Mouse (Mus musculus): Measurements from ENCODE around the gene Adcy7. TPM values are rescaled to one million over a fixed set of nuclear protein-coding genes. Genes with fewer than 3 reads are reported as not detected.
A peak's percentile ranks its signal among the peaks of the same experiment; 100 is the strongest.

Gene Adcy7
- total RNA-seq, 2 experiments from 2014 or later: 5.7 to 11.4 TPM

DNA sequence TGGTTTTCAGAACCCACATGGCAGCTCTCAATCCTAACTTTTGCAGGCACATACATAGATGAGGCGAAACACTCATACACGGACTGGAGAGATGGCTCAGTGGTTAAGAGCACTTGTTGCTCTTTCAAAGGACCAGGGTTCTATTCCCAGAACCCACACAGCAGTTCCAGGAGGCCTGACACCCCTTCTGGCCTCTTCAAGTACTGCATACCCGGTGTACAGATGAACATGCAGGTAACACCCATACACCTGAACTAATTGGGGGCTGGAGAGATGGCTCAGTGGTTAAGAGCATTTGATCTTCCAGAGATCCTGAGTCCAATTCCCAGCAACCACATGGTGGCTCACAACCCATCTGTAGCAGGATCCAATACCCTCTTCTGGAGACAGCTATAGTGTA, 2.1 kb upstream of the Adcy7 start:
- DNase-seq (ENCODE audit: low spot score in 2 of 2): no peak

DNA sequence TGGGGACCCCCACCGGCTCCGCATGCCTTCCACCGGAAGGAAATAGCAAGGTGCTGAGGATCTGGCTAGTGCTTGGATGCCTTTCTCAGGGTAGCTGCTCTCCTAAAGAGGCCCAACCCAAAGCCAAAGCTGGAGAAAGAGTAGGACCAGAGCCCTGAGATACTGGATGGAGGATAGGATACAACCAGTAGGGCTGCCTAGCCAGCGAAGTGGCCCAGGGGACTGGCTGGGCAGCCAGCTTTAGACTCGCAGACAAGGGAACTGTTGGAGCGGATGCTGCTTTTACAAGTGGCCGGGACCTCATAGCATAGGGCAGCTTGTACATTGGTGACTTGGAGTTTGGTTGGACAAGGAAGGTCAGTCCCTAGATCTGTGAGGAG, 838 bp downstream of the Adcy7 start:
- no peak for DNase-seq (ENCODE audit: low spot score in 2 of 2)

DNA sequence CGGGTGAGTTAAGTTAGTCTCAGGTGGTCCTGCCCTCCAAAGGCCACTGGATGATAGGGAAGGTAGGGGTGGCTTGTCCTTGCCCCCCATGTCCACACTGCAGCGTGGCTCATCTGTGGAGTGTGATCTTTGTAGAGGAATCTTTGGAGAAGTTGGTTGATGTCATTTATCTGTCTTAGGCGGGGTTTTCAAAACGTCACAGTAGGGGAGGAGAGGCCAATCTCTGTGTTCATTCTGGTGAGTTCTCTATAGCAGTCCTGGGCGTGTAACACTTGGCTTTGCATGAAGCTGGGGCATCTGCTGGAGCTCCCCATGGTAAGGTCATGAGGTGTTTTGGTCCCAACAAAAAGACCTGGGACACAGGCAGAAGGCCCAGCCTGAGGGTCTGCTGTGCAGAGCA, 1.9 kb downstream of the Adcy7 start:
- no peak for DNase-seq (ENCODE audit: low spot score in 2 of 2)

DNA sequence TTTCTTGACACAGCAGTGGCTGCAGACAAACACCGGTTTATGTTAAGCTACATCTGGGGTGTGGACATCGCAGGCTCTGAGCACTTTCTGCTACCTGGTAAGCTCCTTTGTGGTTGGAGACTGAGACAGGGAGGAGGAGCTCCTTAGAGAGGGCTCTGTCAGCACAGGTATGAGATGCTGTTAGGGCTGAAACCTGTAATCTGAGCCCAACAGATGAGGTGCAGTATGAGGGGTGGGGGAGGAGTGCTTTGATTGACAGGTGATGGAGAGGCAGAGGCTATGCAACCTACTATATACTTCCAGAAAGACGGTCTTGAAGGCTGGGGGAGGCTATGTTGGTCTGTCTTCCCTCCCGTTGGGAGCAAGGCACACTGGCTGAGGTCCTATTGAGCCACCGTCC, 7.0 kb downstream of the Adcy7 start:
- no peak for DNase-seq (ENCODE audit: low spot score in 2 of 2)

DNA sequence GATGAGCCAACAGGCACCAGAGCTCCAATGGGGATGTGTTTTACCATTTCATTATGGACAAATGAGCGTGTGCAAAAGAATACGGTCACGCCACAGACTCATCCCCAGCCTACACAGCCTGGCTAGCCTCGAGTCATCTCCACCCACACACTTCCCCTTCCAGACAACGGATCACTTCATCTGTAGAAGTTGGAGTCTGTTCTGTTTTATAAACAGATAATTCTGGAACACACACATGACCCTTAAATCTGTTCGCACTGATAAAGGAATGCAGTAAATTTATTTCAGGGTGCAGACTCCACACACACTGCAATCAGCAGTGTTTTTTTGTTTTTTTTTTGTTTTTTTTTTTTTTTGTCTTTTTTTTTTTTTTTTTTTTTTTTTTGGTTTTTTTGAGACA, 7.5 kb downstream of the Adcy7 start:
- DNase-seq (ENCODE audit: low spot score in 2 of 2): no peak

DNA sequence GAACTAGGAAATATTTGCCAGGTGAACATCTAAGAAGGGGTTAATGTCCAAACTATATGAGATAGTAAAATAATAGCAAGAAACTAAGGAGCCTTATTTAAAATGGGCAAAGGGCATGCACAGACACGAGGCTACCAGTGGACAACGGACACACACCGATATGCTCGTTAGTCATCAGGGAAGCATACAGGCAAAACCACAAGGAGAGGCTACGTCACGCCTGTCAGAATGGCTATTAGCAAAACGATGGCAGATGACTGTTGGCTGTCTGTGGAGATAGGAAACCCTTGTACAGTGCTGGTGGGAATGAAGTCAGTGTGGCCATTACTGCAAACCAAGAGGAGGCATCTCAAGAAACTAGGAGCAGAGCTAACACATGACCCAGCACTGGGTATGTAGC, 8.7 kb downstream of the Adcy7 start:
- DNase-seq (ENCODE audit: low spot score in 2 of 2): no peak

DNA sequence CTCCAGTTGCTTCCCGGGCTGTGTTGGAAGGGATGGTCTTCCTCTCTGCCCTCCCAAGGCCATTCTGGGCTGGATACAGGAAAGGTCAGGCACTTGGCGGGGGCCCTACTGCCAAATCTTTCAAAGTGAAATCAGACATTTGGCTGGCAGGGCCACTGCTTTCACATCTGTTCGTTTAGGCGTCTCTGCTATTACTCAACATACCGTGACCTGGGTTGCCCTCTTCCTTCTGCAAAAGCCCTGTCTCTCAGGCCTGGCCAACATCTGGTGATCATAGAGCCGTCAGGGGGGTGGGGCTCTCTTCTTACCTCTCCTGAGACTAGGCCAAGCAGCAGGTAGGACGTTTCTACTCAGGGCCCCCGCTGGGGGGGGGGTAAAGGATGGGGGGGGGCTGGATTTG, 10.5 kb downstream of the Adcy7 start:
- peak; percentile 62 to 68 for DNase-seq (ENCODE audit: low spot score in 2 of 2)

DNA sequence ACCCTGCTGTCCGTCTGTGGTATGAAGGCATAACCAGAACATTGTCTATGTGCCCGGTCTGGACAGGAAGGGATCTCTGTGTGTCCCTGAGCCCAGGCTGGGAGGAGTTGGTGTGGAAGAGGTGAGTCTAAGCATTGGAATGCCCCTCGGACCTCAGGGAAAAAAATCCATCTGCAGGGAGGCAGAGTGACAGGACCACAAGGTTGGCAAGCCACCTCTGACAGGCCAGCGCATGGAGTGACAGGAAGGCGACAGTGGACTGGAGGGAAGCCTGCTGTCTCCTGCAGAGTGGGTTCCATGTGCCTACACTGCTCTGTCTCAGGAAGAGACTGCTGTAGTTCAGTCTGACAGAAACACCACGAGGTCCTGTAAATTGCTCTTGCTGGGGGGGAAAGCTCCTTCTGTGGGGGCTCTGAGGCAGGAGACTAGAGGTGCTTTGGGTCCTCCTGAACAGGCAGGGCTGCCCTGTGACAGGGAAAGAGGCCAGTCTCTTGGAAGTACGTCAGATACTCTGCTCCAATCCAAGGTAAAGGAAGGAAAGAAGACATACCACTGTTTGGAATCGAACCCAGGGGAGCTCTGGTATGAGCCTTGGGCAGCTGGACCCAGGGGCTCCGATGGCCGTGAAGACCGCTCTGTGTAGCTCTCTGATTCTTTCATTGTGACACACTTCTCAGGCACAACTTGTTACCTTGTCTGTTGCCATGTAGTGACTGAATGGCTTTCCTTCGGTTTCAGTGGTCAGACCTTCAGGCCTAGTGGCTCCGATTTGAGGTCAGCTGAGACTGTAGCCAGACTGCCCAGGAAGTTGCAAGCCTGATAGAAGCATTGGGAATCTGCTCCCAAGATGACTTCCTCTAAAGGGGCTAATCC, 11.3 kb downstream of the Adcy7 start:
- no peak for DNase-seq (ENCODE audit: low spot score in 2 of 2)

DNA sequence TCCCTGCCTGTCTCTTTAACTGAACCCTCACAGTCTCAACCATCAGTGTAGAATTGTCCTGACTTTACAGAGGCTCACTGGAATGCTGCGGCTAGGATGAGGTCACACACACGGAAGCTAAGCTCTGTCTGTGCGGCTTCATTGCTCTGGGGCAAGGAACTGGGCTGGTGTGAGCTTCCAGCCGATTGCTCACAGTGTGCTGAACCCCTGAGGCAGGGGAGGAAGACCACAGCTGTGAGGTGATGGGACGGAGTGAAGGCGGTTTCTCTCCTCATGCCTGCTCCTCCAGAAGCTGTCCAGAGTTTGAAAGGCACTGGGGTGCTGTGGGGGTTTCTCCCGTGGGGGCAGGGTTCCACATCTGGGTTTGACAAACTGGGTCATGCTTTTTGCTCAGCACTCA, 12.5 kb downstream of the Adcy7 start:
- DNase-seq (ENCODE audit: low spot score in 2 of 2): no peak

DNA sequence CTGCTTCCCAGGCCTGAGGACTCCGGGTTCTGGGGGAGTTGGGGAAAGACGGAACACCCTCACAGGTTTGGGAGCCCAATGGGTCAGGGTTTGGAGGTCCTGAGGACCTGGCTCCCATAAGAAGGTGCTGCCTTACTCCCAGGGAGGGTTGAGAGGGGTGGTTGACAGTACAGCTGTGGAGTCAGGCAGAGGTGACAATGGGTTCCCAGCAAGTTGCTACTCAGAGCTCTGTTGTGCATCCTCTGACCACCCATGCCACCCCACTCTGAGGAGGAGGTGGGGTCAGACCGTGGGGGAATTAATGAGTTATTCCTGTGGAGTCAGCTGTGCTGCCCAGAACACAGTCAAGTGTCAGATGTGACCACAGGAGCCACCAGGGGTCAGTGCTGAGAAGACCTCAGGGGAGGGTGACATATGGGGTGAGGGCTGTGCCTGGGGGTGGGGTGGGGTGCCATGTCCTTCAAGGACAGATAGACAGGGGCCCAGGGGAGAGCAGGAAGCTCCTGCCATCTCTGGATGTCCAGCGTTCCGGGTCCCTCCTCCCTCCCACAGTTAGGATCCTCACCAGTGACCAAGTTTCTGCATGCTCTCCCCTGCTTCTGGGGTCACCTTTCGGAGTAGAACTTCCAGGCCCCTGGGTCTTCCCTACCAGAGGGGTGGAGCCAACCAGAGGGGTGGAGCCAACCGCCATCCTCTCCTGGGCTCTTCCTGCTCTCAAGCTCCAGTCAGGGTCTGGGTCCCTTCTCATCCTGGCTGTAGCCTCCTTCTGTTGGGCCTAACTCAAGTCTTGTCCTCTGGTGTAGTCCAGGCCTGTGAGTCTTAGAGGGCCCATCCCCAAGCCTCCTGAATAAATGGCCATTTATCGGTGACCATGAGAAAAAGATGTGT, 13.5 kb downstream of the Adcy7 start:
- no peak for DNase-seq (ENCODE audit: low spot score in 2 of 2)

DNA sequence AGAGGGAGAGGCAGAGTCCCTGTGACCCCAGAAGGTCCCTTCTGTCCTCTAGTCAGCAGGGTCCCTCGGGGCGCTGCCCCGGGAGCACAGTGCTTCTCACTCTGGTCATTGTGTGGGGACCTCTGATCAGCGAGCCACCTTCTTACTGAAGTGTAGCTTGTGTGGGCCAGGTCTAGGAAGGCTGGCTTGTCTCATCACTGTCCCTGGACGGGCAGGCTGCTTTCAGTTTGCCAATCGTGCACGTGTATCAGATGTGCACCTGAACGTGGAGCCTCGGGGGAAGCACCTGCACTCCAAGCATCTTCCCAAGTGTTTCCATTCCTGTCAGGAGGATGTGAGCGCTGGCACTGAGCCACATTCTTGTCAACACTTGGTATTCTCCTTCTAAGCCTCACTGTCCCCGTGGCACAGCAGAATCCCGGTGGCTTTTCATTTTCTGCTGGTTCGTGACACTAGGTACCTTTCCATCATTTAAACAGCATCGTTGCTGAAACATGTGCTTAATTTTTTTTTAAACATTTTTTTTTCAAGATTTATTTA, 14.3 kb downstream of the Adcy7 start:
- no peak for DNase-seq (ENCODE audit: low spot score in 2 of 2)

DNA sequence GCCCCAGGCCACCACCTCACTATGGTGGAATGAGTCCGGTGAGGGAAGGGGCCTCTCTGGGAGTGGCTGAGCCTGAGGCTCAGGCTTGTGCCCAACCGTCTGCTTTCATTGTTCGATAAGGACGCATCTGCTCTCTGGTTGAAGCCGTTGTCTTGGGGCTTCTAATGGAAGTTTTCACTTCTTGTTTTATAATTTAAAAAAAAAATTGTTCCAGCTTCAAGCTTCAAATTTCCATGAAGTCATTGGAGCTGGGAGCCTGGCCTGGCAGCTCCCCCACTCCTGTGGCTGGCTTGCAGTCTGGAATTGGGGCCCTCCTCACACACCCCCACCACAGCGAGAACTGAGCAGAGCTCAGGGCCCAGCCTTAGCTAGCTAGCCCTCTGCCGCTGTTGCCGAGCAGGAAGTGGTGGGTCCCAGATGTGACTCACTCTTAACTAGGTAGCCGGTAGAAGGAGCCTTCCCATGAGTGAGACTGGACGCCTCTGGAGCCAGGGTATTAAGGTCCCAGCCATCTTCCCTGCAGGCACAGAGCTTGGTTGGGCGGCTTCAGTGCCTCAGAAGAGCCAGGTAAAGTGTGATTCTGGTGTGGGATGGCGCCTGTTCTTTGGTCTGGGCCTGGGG, 16.5 kb downstream of the Adcy7 start:
- DNase-seq (ENCODE audit: low spot score in 2 of 2): no peak

DNA sequence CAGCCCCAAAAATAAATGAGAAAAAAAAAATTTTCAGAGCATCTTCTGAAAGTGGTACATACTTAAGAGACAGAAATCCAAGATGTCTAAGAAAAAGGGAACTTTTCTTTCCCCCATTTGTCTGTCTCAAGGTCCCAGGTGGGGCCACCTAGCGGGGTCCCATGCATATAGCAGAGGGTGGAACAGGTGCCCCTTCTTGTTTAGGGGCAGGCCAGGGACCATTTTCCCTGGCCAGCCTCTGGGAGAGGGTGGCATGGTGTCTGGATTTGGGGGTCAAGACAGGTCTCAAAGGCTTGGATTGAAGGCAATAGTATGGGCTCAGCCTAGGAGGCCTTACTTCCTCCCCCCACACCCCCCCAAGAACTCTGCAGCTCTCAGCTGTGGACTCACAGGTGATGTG, 17.7 kb downstream of the Adcy7 start:
- DNase-seq (ENCODE audit: low spot score in 2 of 2): no peak

DNA sequence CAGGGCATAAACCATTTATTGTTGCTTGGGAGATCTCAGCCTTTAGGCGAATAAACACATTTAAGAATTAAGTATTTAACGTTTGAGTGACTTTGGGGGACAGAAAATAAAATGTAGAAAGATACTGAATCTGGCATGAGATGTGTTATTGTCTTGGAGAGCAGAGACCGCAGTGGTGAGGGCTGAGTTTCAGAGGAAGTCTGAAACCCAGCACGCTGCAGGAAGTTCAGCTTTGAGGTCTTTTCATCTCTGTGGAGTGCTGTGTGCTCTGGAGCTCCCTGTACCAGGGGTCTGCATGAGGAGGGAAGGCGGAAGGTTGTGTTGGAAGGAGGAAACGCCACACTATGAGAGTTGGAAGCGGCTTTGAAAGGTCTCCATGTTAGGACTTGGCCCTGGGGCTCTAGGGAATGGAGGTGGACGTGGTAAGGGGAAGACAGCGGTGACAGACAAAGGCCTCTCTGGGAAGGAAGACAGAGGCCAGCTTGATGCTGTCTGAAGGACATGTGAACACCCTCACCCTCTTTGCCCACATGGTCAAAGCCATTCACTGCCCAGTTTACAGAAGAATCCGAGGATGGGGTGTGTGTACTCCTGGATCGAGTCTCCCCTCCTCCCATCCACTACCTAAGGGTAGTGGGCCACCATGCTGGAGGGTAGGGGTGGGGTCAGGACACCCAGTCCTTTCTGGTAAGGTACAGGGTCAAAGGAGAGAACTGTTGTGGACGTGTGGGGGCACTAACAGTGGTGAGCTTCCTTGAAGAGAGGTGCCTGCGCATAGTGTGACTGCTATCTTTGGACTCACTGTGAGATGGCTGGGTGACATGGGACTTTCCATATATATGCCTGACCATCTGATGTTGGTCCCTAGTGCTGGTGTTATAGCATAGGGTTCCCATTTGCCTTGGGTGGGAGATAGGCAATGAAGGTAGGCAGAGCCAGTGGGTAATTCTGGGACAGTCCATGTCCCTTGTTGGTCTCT, 18.4 kb downstream of the Adcy7 start:
- DNase-seq (ENCODE audit: low spot score in 2 of 2): no peak

DNA sequence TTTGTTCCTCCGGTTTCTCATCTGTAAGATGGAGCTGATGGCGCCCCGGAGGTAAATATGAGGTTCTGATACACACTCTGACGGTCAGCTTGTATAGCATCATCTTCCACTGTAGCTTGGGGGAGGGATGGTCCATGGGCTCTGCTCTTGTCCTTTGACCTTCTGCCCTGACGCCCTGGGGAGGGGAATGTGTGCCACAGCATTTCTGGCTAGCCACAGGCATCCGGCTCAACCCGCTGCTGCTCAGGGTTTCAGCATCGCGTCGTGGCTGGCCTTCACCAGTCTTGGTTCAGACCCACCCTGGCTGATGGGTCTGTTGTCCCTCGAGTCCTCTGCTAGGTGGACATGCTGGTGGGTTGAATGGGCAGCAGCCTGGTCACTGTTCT, 19.1 kb downstream of the Adcy7 start:
- DNase-seq (ENCODE audit: low spot score in 2 of 2): no peak

DNA sequence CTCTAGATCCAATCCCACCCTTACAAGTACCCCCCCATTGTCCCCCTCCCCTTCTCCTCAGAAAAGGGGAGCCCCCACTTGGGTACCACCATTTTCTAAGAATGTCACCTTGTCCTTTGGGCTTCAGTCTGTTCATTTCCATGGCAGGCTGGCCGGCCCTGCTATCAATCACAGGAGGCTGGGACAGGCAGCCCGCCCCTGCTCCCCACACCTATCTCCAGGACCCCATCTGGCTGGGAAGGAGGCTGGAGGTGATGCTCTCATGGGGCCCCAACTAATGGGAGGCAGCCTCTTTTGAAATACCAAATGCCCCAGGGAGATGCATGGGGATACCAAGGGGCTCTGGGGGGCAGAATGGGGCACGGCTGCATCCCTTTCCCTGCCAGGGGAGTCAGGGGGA, 20.7 kb downstream of the Adcy7 start:
- no peak for DNase-seq (ENCODE audit: low spot score in 2 of 2)

DNA sequence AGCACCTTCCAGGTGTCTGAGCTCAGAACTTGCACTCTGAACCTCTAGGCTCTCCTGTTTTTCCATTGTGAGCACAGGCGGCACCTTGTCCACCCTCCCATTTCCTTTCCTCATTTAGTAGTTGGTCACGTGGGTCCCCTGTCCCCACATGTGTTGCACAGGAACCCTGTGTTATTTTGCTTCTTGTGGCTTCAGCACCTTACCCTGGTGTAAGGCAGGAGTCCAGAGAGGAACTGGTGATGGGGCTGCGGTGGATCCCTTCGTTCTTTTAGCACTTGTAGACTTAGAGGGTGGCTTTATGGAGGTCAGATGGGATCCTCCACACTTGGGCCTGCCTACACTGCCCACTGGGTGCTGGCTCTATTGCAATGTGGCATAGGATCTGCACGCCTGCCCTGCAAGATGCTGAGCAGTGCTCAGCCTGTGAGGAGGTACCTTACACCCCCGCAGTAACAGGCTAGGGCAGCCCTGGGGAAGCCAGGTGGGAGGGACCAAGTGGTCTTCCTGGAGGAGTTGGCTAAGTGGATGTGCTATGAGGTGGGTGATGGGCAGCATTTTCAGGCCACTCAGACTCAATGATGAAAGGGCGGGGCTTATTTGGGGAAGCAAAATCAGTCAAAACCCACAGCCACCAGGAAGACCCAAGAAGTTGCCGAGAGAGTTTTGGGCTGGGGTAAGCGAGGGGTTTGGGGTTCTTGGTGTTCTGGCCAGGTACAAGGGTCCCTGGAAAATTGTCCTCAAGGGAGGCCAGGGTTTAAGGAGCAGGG, 21.6 kb downstream of the Adcy7 start:
- no peak for DNase-seq (ENCODE audit: low spot score in 2 of 2)

DNA sequence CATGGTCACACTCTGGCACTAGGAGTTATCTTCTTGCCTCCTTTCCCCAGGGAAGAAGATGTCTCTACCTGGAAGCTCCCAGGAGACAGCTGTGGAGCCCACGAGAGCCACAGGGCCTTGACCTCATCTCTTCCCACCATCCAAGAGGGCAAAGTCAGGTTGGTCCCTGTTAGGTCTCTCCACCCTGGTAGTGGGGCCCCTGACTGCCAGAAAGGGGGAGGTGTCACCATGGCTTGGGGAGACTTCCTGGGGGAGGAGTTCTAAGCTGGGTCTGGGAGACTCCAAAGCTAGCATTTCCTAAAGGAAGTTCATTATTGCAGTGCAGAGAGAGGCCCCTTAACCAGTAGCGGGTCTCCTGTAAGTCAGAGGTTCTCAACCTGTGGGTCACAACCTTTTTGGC, 22.8 kb downstream of the Adcy7 start:
- DNase-seq (ENCODE audit: low spot score in 2 of 2): no peak

DNA sequence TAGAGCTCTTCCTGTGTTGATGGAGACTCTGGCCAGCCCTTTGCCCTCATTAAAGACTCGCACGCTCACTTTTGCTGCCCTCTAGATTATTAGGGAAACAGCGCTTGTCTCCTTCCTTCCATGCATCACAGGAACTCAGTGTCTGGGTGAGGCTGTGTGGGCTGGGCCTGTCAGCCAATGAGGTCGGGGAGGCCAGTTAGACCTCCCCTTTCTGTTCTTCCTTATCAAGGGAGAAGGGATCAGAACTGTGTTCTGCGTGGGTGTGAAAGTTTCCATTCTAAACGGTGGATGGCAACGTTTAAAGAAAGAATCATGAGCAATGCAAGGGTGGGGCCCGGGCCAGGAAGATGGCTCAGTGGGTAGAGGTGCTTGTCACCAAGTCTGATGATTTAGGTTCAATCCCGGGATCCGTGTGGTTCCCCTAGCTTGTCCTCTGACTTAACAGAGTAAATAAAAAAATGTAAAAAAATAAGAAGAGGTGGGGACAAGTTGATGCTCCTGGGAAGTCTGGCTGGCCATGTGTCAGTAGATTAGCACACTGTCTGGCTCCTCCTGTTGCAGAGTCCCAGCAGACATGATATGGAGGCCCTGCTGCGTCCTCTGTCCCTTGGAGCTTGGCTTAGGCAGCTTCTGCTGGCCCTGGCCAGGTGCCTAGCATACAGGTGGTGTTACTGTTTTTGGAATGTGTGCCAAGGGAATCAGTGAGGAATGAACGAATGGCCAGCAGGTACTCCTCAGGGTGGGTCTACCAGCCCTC, 26.0 kb downstream of the Adcy7 start:
- no peak for DNase-seq (ENCODE audit: low spot score in 2 of 2)
